Mouse (Mus musculus): ENCODE results near the gene Armc7.

GRCm38 (mm10) chr11:115460976-115461375, 14.5 kb upstream of the Armc7 start:
- TF ChIP-seq CTCF (IDR thresholded peaks at IDR 0.05; ENCODE audit: borderline replicate concordance, insufficient read depth, low read depth, low read length) (no peak), POLR2A (IDR thresholded peaks at IDR 0.05; ENCODE audit: borderline replicate concordance, insufficient read depth, low read length) (no peak)

Data from cerebellum, adult 2 months (tissue).